Comparison of ENCODE assay signal across 8 mouse cellular contexts in the genomic region with DNA sequence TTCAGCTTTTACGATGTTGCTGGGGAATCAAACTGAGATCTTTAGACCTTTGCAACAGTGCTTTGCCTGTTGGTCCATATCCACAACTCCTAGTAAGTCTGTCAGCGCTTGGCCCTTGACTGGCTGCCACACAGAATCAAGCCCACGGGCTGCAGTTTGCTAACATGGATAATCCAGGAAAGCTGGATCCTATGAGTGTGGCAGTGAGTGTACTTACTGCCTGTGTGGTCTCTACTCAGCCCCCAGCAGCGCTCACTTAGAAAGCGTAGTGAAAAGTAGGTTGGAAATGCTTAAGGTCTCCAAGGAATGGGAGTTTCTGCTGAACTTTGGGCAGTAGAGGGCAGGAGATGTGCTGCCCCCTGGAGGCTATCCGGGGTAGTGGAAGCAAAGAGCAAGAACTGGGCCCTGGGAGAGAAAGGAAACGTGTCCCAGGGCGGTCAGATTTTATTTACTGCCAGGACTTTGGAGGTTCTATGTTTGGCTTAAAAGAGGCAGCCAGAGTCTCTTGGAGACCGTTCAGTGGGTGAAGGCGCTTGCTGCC. TPM values are rescaled to one million over a fixed set of nuclear protein-coding genes. Genes with fewer than 3 reads are reported as not detected.
DNase-seq lines count a peak whose midpoint lies in the region; ATAC-seq and TF ChIP-seq lines count a peak whose summit lies in the region.
"Had no signal": no experiment of that assay in that cellular context is flagged by ENCODE, and none has a peak within 500 bp of the region (broad histone marks: within the 10 kb centered on the region; RNA-seq: fewer than 3 reads in every experiment).

No protein-coding gene starts in this region.

- no peak for ATAC-seq in kidney, postnatal 0 days (replicated peaks; ENCODE audit: low FRiP score, low read depth)
- ATAC-seq in lung, embryonic 15.5 days (ENCODE audit: borderline replicate concordance, extremely low read depth, low FRiP score, low TSS enrichment): peak; percentile 25

- H3K27ac ChIP-seq in kidney, postnatal 0 days: no peak overlapping the region
- no peak overlapping the region for H3K27ac ChIP-seq in lung, embryonic 15.5 days
- H3K27ac ChIP-seq: hindbrain, embryonic 15.5 days had no signal

- no peak overlapping the region for H3K4me2 ChIP-seq in kidney, postnatal 0 days (ENCODE audit: low read length)
- H3K4me2 ChIP-seq in lung, embryonic 15.5 days: no peak overlapping the region
- H3K4me2 ChIP-seq: hindbrain, embryonic 15.5 days had no signal

- peak; percentile 46 for DNase-seq in urinary bladder, adult 2 months (ENCODE audit: low spot score)
- DNase-seq in urinary bladder, postnatal 4 days (ENCODE audit: low spot score in 2 of 2): no peak
- DNase-seq in adrenal gland, adult 8-10 months: peak; percentile 54
- DNase-seq in embryo, embryonic 11 days: peak; percentile 34
- DNase-seq in kidney, postnatal 0 days (ENCODE audit: low spot score): no peak
- DNase-seq in spleen, postnatal 4 days (ENCODE audit: low spot score in 2 of 2): peak; percentile 59 to 89

- 61% methylated on average over 10 of the region's 10 CpGs for WGBS in kidney, postnatal 0 days
- WGBS in lung, embryonic 15.5 days: 52% methylated on average over 10 of the region's 10 CpGs

- no peak overlapping the region for H3K4me3 ChIP-seq in kidney, postnatal 0 days (replicated peaks; ENCODE audit: low read depth, low read length)
- no peak overlapping the region for H3K4me3 ChIP-seq in lung, embryonic 15.5 days
- H3K4me3 ChIP-seq: hindbrain, embryonic 15.5 days had no signal

- no peaks in the 10 kb centered on the region for H3K4me1 ChIP-seq in kidney, postnatal 0 days (replicated peaks; ENCODE audit: insufficient read depth, low read length)
- peaks cover 5% of the 10 kb centered on the region; the same call in 1 of the 2 replicates for H3K4me1 ChIP-seq in lung, embryonic 15.5 days
- H3K4me1 ChIP-seq: hindbrain, embryonic 15.5 days had no signal

- H3K9ac ChIP-seq in kidney, postnatal 0 days (ENCODE audit: low read depth, low read length): no peak overlapping the region
- H3K9ac ChIP-seq in lung, embryonic 15.5 days: no peak overlapping the region
- H3K9ac ChIP-seq: hindbrain, embryonic 15.5 days had no signal

- H3K27me3 ChIP-seq in kidney, postnatal 0 days (ENCODE audit: insufficient read depth, low read length): no peaks in the 10 kb centered on the region
- no peaks in the 10 kb centered on the region for H3K27me3 ChIP-seq in lung, embryonic 15.5 days
- H3K27me3 ChIP-seq: hindbrain, embryonic 15.5 days had no signal

- H3K9me3 ChIP-seq in kidney, postnatal 0 days (replicated peaks; ENCODE audit: low read length): no peaks in the 10 kb centered on the region
- no peaks in the 10 kb centered on the region for H3K9me3 ChIP-seq in lung, embryonic 15.5 days
- H3K9me3 ChIP-seq: hindbrain, embryonic 15.5 days had no signal

- TF ChIP-seq CTCF in kidney, postnatal 0 days (IDR thresholded peaks at IDR 0.05; ENCODE audit: low read depth): peak; percentile 75

- H3K36me3 ChIP-seq in kidney, postnatal 0 days (ENCODE audit: insufficient read depth, low read length): no peaks in the 10 kb centered on the region
- no peaks in the 10 kb centered on the region for H3K36me3 ChIP-seq in lung, embryonic 15.5 days
- H3K36me3 ChIP-seq: hindbrain, embryonic 15.5 days had no signal

RNA-seq across cellular contexts. Expression of gene Manba, which starts 20.0 kb away (rescaled TPM):
- polyA plus RNA-seq in urinary bladder, adult 2 months (2012; rRNA removed): 9.8 and 16.3 TPM in 2 replicates
- 10 to 100 TPM; 13.9 to 27.8 (median 18.3) TPM for total RNA-seq in adrenal gland, adult 8-10 months (2022)
- polyA plus RNA-seq in kidney, postnatal 0 days (2015; fragmentation: Nextera tagmentation; extraction: Ambion mirVana): 37.8 and 41.8 TPM in 2 replicates
- 10.8 TPM in 2 replicates for polyA plus RNA-seq in lung, embryonic 15.5 days (2015; fragmentation: Nextera tagmentation; extraction: Ambion mirVana)

Comparison
In these comparisons a context has a peak if more than half of its experiments do, and no peak if none do; other contexts are left out.
1. DNase-seq: peak in urinary bladder, adult 2 months (single experiment), adrenal gland, adult 8-10 months (single experiment), embryo, embryonic 11 days (single experiment) and spleen, postnatal 4 days (2 of 2); none in urinary bladder, postnatal 4 days (0 of 2) and kidney, postnatal 0 days (single experiment).